Mouse (Mus musculus) embryonic fibroblast, embryonic 13.5 days (primary cell): ENCODE data around the gene Pomt1. TPM values are rescaled to one million over a fixed set of nuclear protein-coding genes. Genes with fewer than 3 reads are reported as not detected.
"Not testable (repeated sequence)": the region's sequence is repeated elsewhere in the genome, so short reads cannot be mapped to it uniquely, and the experiment has no call there.

ENCODE experiments used
- H3K27ac ChIP-seq: 2 replicates; pipeline ENCODE4 v1.5.1; 2012; ENCODE audit warnings: low read length, control low read depth, inconsistent platforms; ENCODE audit not compliant: insufficient read depth
- H3K4me1 ChIP-seq: 2 replicates; pipeline ENCODE4 v1.6.1; 2011; ENCODE audit warnings: low read length; ENCODE audit not compliant: control insufficient read depth, insufficient read depth
- H3K4me3 ChIP-seq: 2 replicates; pipeline ENCODE4 v1.5.1; 2011; ENCODE audit warnings: mild to moderate bottlenecking, control low read depth, low read length; ENCODE audit not compliant: insufficient read depth
- CTCF ChIP-seq: IDR thresholded peaks from 2 replicates; pipeline ENCODE4 v1.5.1; 2011; ENCODE audit warnings: mild to moderate bottlenecking, control low read depth, low read length, moderate library complexity, borderline replicate concordance; ENCODE audit not compliant: insufficient read depth
- POLR2A ChIP-seq: IDR thresholded peaks from 2 replicates; pipeline ENCODE4 v1.6.1; 2011; ENCODE audit warnings: low read depth, mild to moderate bottlenecking, control low read depth, low read length, moderate library complexity
- polyA plus RNA-seq: library from polyadenylated mRNA; stranded (reverse); fragments of >200 nt; gene quantifications from 2 replicates; pipeline ENCODE4 v1.2.4, GENCODE M21; 2011; ENCODE audit warnings: low read depth; ENCODE audit not compliant: missing spikeins, insufficient read length

The Pomt1 gene
- polyA plus RNA-seq, 1 experiment, result 22.8 TPM

- no peak for TF ChIP-seq CTCF
- Histone ChIP-seq H3K27ac (no peak overlapping the region), H3K4me3 (no peak overlapping the region), H3K4me1 (no peaks in the 10 kb centered on the region)
These were observed 39.4 kb downstream of the Pomt1 start for GRCm38 (mm10) chr2:32275823-32276222.

DNA sequence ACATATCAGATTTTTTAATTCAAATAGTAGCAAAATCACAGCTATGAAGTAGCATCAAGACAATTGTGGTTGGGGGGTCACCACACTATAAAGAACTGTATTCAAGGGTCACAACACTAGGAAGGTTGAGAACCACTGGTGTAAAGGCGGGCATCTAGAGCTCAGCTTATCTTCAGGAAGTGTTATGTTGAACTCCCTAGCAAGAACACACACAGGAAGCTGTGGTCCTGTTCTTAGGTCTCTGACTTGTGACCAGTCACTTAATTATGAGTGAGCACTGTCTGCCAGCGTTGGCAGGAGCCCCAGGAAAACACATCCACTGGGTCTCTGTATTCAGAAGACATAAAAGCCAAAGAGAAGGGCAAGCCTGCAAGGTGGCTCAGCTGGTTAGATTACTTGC lies 45.9 kb downstream of the Pomt1 start:
- Histone ChIP-seq H3K27ac (no peak overlapping the region), H3K4me1 (0 out of 2 replicates have a peak, but pooled peaks cover 6% of the 10 kb centered on the region), H3K4me3 (no peak overlapping the region)
- TF ChIP-seq CTCF (no peak), POLR2A (no peak)

GRCm38 (mm10) chr2:32282727-32283126 lies 46.3 kb downstream of the Pomt1 start:
- Histone ChIP-seq H3K27ac (no peak overlapping the region), H3K4me3 (no peak overlapping the region), H3K4me1 (0 out of 2 replicates have a peak, but pooled peaks cover 6% of the 10 kb centered on the region)
- TF ChIP-seq CTCF, result peak; percentile 58; the same call in 1 of the 2 replicates
- TF ChIP-seq POLR2A, result no peak

DNA sequence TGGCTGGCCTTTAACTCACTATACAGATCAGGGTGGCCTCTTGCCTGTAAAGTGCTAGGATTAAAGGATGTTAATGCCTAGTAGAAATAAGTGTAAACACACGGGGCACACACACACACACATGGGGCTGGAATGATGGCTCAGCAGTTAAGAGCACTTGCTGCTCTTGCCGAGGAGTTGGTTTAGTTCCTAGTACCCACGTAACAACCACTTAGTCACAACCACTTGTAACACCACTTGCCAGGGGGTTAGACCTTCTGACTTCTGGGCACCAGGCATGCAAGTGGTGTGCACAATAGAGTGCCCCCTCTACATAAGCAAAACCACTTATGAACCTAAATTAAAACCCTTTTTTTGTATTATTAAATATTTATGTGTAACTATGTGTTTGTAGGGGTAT lies 47.6 kb downstream of the Pomt1 start:
- Histone ChIP-seq H3K27ac (no peak overlapping the region), H3K4me3 (no peak overlapping the region), H3K4me1 (0 out of 2 replicates have a peak, but pooled peaks cover 6% of the 10 kb centered on the region)
- TF ChIP-seq POLR2A, result no peak
- TF ChIP-seq CTCF, result no peak

- Histone ChIP-seq H3K4me3 (peak within 1 kb of the TSS; percentile 93), H3K4me1 (0 out of 2 replicates have a peak, but pooled peaks cover 11% of the 10 kb centered on the region), H3K27ac (no peak within 1 kb of the TSS; the same call in 1 of the 2 replicates)
- no peak for TF ChIP-seq CTCF
- TF ChIP-seq POLR2A, result no peak; the same call in 1 of the 2 replicates
These were observed 51.0 kb downstream of the Pomt1 start, which contains the start of gene Golga2 for GRCm38 (mm10) chr2:32287334-32287840. Golga2 (plus strand) TSS chr2:32287384.

GRCm38 (mm10) chr2:32287923-32288367 lies 51.6 kb downstream of the Pomt1 start, which contains the start of gene Swi5:
Swi5 (minus strand) TSS chr2:32288075.
- 0 out of 2 replicates have a peak, but pooled peaks cover 11% of the 10 kb centered on the region for H3K4me1 ChIP-seq
- peak within 1 kb of the TSS; percentile 27 for H3K27ac ChIP-seq
- H3K4me3 ChIP-seq, result peak within 1 kb of the TSS; percentile 93
- TF ChIP-seq POLR2A (peak; percentile 89), CTCF (no peak)

- peak overlapping the region; percentile 89 for H3K4me3 ChIP-seq
- H3K4me1 ChIP-seq, result 0 out of 2 replicates have a peak, but pooled peaks cover 11% of the 10 kb centered on the region
- H3K27ac ChIP-seq, result peak overlapping the region; percentile 27; the same call in 1 of the 2 replicates
- no peak for TF ChIP-seq CTCF
- peak; percentile 13 for TF ChIP-seq POLR2A
These were observed 52.1 kb downstream of the Pomt1 start for GRCm38 (mm10) chr2:32288371-32288931.

DNA sequence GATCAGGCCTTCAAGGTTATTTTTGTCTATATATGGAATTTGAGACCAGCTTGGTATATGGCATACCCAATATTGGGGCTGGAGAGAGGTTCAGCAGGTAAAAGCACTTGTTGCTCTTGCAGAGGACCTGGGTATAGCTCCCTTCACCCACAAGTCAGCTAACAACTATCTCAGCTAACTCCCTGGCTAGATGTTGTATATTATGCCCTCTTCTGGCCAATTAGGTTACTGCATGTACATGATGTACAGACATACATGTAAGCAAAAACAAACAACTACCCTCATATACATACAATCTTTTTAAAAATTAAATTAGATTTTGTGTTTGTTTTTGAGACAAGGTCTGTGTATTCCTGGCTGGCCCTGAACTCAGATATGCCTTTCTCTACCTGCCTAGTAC lies 53.2 kb downstream of the Pomt1 start:
- TF ChIP-seq CTCF (no peak), POLR2A (no peak)

GRCm38 (mm10) chr2:32294348-32294747 lies 58.0 kb downstream of the Pomt1 start:
- TF ChIP-seq CTCF, result no peak
- no peak for TF ChIP-seq POLR2A
- H3K27ac ChIP-seq, result no peak overlapping the region

More for the DNA sequence above, 53.2 kb downstream of the Pomt1 start:
- Histone ChIP-seq H3K27ac (no peak overlapping the region), H3K4me1 (0 out of 2 replicates have a peak, but pooled peaks cover 11% of the 10 kb centered on the region), H3K4me3 (peak overlapping the region; percentile 89)

DNA sequence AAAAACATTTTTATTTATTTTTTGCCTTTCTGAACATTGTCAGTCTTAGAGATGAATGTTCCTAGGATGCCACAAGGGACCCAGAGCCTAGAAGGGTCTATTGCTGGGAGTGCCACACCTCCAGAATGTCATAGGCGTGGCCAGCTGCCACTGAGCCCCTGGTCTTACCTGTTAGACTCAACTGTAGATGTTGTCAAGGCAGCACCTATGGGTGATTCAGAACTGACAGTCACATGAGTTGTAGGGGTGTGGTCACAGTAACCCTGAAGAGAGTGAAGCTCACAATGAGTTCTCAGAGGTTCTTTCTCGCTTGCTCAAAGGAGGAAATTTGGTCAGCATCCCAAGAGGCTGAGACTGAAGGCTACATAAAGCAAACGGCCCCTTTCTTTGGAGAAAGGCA lies 58.9 kb downstream of the Pomt1 start:
- H3K4me3 ChIP-seq, result no peak overlapping the region
- no peak overlapping the region for H3K27ac ChIP-seq
- H3K4me1 ChIP-seq, result 0 out of 2 replicates have a peak, but pooled peaks cover 5% of the 10 kb centered on the region
- TF ChIP-seq POLR2A (no peak), CTCF (no peak)

More at GRCm38 (mm10) chr2:32294348-32294747, 58.0 kb downstream of the Pomt1 start:
- Histone ChIP-seq H3K4me1 (0 out of 2 replicates have a peak, but pooled peaks cover 5% of the 10 kb centered on the region), H3K4me3 (no peak overlapping the region)

GRCm38 (mm10) chr2:32295842-32296241 lies 59.5 kb downstream of the Pomt1 start:
- not testable (repeated sequence) for H3K4me1 ChIP-seq, H3K4me3 ChIP-seq, H3K27ac ChIP-seq
